In genomic region chr3:129591251-129591650, GRCm38 (mm10) we compare ENCODE assay signal across 10 mouse cellular contexts. TPM values are rescaled to one million over a fixed set of nuclear protein-coding genes. Genes with fewer than 3 reads are reported as not detected.
A peak's percentile ranks its signal among the peaks of the same experiment; 100 is the strongest.
DNase-seq lines count a peak whose midpoint lies in the region; ATAC-seq and TF ChIP-seq lines count a peak whose summit lies in the region.
"Had no signal": no experiment of that assay in that cellular context is flagged by ENCODE, and none has a peak within 500 bp of the region (broad histone marks: within the 10 kb centered on the region; RNA-seq: fewer than 3 reads in every experiment).

No protein-coding gene starts in this region.

- H3K27me3 ChIP-seq in heart, embryonic 16.5 days (ENCODE audit: control insufficient read depth, insufficient read depth, low read length) = no peaks in the 10 kb centered on the region
- H3K27me3 ChIP-seq in midbrain, embryonic 10.5 days (ENCODE audit: low read depth, poor library complexity, severe bottlenecking) = no peaks in the 10 kb centered on the region
- no peaks in the 10 kb centered on the region for H3K27me3 ChIP-seq in midbrain, embryonic 13.5 days
- no peaks in the 10 kb centered on the region for H3K27me3 ChIP-seq in kidney, postnatal 0 days (ENCODE audit: insufficient read depth, low read length)
- no peaks in the 10 kb centered on the region for H3K27me3 ChIP-seq in limb, embryonic 10.5 days (ENCODE audit: low read depth, poor library complexity, severe bottlenecking)
- H3K27me3 ChIP-seq: limb, embryonic 13.5 days; neural tube, embryonic 15.5 days had no signal

- ATAC-seq in heart, embryonic 16.5 days (replicated peaks; ENCODE audit: extremely low read depth, insufficient read depth, low FRiP score) = no peak
- ATAC-seq in midbrain, embryonic 13.5 days = no peak
- peak; percentile 76; the same call in 1 of the 2 replicates for ATAC-seq in kidney, postnatal 0 days (replicated peaks; ENCODE audit: low FRiP score, low read depth)
- no peak for ATAC-seq in megakaryocyte progenitor cell, adult 5-6 weeks (replicated peaks; ENCODE audit: poor library complexity)

- H3K9ac ChIP-seq in heart, embryonic 16.5 days (ENCODE audit: low read length) = peak overlapping the region; percentile 57; the same call in 1 of the 2 replicates
- no peak overlapping the region for H3K9ac ChIP-seq in midbrain, embryonic 13.5 days (replicated peaks)
- H3K9ac ChIP-seq in kidney, postnatal 0 days (ENCODE audit: low read depth, low read length) = no peak overlapping the region
- H3K9ac ChIP-seq: limb, embryonic 13.5 days; neural tube, embryonic 15.5 days had no signal

- no peaks in the 10 kb centered on the region for H3K36me3 ChIP-seq in heart, embryonic 16.5 days (ENCODE audit: control insufficient read depth, insufficient read depth)
- peaks cover 20% of the 10 kb centered on the region for H3K36me3 ChIP-seq in midbrain, embryonic 10.5 days
- H3K36me3 ChIP-seq in midbrain, embryonic 13.5 days = no peaks in the 10 kb centered on the region
- H3K36me3 ChIP-seq in kidney, postnatal 0 days (ENCODE audit: insufficient read depth, low read length) = no peaks in the 10 kb centered on the region
- H3K36me3 ChIP-seq in limb, embryonic 10.5 days = peaks cover 59% of the 10 kb centered on the region
- H3K36me3 ChIP-seq: limb, embryonic 13.5 days; neural tube, embryonic 15.5 days had no signal

- no peaks in the 10 kb centered on the region for H3K9me3 ChIP-seq in heart, embryonic 16.5 days (replicated peaks; ENCODE audit: control insufficient read depth, low read length)
- no peaks in the 10 kb centered on the region for H3K9me3 ChIP-seq in midbrain, embryonic 10.5 days (replicated peaks)
- H3K9me3 ChIP-seq in midbrain, embryonic 13.5 days = no peaks in the 10 kb centered on the region
- no peaks in the 10 kb centered on the region for H3K9me3 ChIP-seq in kidney, postnatal 0 days (replicated peaks; ENCODE audit: low read length)
- H3K9me3 ChIP-seq in limb, embryonic 10.5 days (replicated peaks) = no peaks in the 10 kb centered on the region
- H3K9me3 ChIP-seq: limb, embryonic 13.5 days; neural tube, embryonic 15.5 days had no signal

- TF ChIP-seq CTCF in kidney, postnatal 0 days (IDR thresholded peaks at IDR 0.05; ENCODE audit: low read depth) = no peak

- peak overlapping the region; percentile 83 for H3K27ac ChIP-seq in heart, embryonic 16.5 days (ENCODE audit: low read length)
- H3K27ac ChIP-seq in midbrain, embryonic 10.5 days (replicated peaks) = 0 out of 2 replicates have a peak overlapping the region, but pooled peaks have one; percentile 30
- H3K27ac ChIP-seq in midbrain, embryonic 13.5 days = no peak overlapping the region
- H3K27ac ChIP-seq in kidney, postnatal 0 days = no peak overlapping the region
- no peak overlapping the region for H3K27ac ChIP-seq in limb, embryonic 10.5 days
- H3K27ac ChIP-seq: limb, embryonic 13.5 days; neural tube, embryonic 15.5 days had no signal

- H3K4me1 ChIP-seq in heart, embryonic 16.5 days (ENCODE audit: control insufficient read depth, insufficient read depth, low read length) = peaks cover 42% of the 10 kb centered on the region
- peaks cover 31% of the 10 kb centered on the region for H3K4me1 ChIP-seq in midbrain, embryonic 10.5 days
- peaks cover 21% of the 10 kb centered on the region for H3K4me1 ChIP-seq in midbrain, embryonic 13.5 days (replicated peaks)
- H3K4me1 ChIP-seq in kidney, postnatal 0 days (replicated peaks; ENCODE audit: insufficient read depth, low read length) = no peaks in the 10 kb centered on the region; the same call in 1 of the 2 replicates
- H3K4me1 ChIP-seq in limb, embryonic 10.5 days = no peaks in the 10 kb centered on the region

- no peak overlapping the region; the same call in 1 of the 2 replicates for H3K4me3 ChIP-seq in heart, embryonic 16.5 days (ENCODE audit: low read length)
- H3K4me3 ChIP-seq in midbrain, embryonic 10.5 days = no peak overlapping the region
- no peak overlapping the region for H3K4me3 ChIP-seq in midbrain, embryonic 13.5 days (replicated peaks)
- H3K4me3 ChIP-seq in kidney, postnatal 0 days (replicated peaks; ENCODE audit: low read depth, low read length) = no peak overlapping the region
- H3K4me3 ChIP-seq in limb, embryonic 10.5 days = no peak overlapping the region
- H3K4me3 ChIP-seq: limb, embryonic 13.5 days; neural tube, embryonic 15.5 days had no signal

- peak overlapping the region; percentile 58 for H3K4me2 ChIP-seq in heart, embryonic 16.5 days (ENCODE audit: low read depth, low read length)
- no peak overlapping the region for H3K4me2 ChIP-seq in midbrain, embryonic 13.5 days (replicated peaks)
- no peak overlapping the region for H3K4me2 ChIP-seq in kidney, postnatal 0 days (ENCODE audit: low read length)
- H3K4me2 ChIP-seq: limb, embryonic 13.5 days; neural tube, embryonic 15.5 days had no signal

- DNase-seq in heart, adult 8-10 months (ENCODE audit: low spot score) = no peak
- peak; percentile 22 for DNase-seq in midbrain, embryonic 10.5 days (ENCODE audit: low spot score)
- no peak for DNase-seq in kidney, postnatal 0 days (ENCODE audit: low spot score)
- peak; percentile 17 for DNase-seq in retina, postnatal 1 day
- no peak for DNase-seq in limb, embryonic 10.5 days (ENCODE audit: low spot score)

- WGBS in heart, embryonic 16.5 days = 72% methylated on average over 9 of the region's 9 CpGs
- 75% methylated on average over 9 of the region's 9 CpGs for WGBS in midbrain, embryonic 10.5 days
- 62% methylated on average over 9 of the region's 9 CpGs for WGBS in midbrain, embryonic 13.5 days
- WGBS in kidney, postnatal 0 days = 54% methylated on average over 9 of the region's 9 CpGs
- WGBS in limb, embryonic 10.5 days = 83% methylated on average over 9 of the region's 9 CpGs

RNA-seq across cellular contexts. Expression of gene Elovl6, which starts 59.1 kb away (rescaled TPM):
- polyA plus RNA-seq in heart, embryonic 16.5 days (2015; fragmentation: Nextera tagmentation; extraction: Ambion mirVana) = 8.2 and 10.2 TPM in 2 replicates
- total RNA-seq in heart, adult 8-10 months (2022) = 1 to 10 TPM in 2 of 4 experiments, under 1 TPM in 2; 0.40 to 1.1 (median 0.92) TPM
- polyA plus RNA-seq in midbrain, embryonic 10.5 days (2016; fragmentation: Nextera tagmentation; extraction: Ambion mirVana) = 39.5 TPM in 2 replicates
- polyA plus RNA-seq in midbrain, embryonic 13.5 days (2015; fragmentation: Nextera tagmentation; extraction: Ambion mirVana) = 31.2 and 33.6 TPM in 2 replicates
- 34.2 and 37.0 TPM in 2 replicates for polyA plus RNA-seq in kidney, postnatal 0 days (2015; fragmentation: Nextera tagmentation; extraction: Ambion mirVana)
- 16.2 and 22.7 TPM in 2 replicates for total RNA-seq in megakaryocyte progenitor cell, adult 5-6 weeks (2015)
- total RNA-seq in megakaryocyte progenitor cell, adult 5-6 weeks (2017) = 11.8 and 12.3 TPM in 2 replicates
- polyA plus RNA-seq in limb, embryonic 10.5 days (2016; fragmentation: Nextera tagmentation; extraction: Ambion mirVana) = 54.6 and 59.0 TPM in 2 replicates

Comparison
In these comparisons a context has a peak if more than half of its experiments do, and no peak if none do; other contexts are left out.
1. H3K27ac ChIP-seq: peak in heart, embryonic 16.5 days (single experiment) and midbrain, embryonic 10.5 days (single experiment); none in midbrain, embryonic 13.5 days (single experiment), kidney, postnatal 0 days (single experiment) and limb, embryonic 10.5 days (single experiment).
2. DNase-seq: peak in midbrain, embryonic 10.5 days (single experiment) and retina, postnatal 1 day (single experiment); none in heart, adult 8-10 months (single experiment), kidney, postnatal 0 days (single experiment) and limb, embryonic 10.5 days (single experiment).